Mouse (Mus musculus) embryo, embryonic 11 days (tissue): ENCODE measurements at regions not wholly inside any gene's neighbourhood (a gene's known extent, or its start where the extent isn't known, plus 50 kb on each side); places are given as distances from the start of the nearest gene placed in this dataset.

Source experiments
- DNase-seq: peaks from one replicate; pipeline ENCODE4 v3.0.0-alpha.2; 2015

DNA sequence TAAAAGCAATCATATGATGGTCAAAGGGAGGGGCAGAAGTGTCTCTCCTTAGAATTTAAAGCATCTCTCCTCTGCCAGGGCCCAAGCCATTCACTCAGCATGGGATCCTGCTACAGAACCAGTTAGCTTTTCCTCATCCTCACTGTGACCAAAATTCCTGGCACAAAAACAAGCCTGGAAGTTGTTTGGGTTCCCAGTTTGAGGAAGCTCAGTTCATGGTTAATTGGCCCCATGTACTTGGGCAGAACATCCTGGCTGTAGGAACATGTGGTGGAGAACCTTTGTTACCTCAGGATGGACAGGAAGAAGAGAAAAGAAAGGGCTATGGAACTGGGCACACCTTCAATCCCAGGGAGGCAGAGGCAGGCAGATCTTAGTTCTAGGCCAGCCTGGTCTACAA is 52.4 kb upstream of the Mfge8 start:
- DNase-seq = no peak

- DNase-seq = no peak
These were observed 53.5 kb upstream of the Mfge8 start for GRCm38 (mm10) chr7:79202336-79202735.

- DNase-seq = no peak
These were observed 54.6 kb upstream of the Mfge8 start for GRCm38 (mm10) chr7:79203481-79203880.

DNA sequence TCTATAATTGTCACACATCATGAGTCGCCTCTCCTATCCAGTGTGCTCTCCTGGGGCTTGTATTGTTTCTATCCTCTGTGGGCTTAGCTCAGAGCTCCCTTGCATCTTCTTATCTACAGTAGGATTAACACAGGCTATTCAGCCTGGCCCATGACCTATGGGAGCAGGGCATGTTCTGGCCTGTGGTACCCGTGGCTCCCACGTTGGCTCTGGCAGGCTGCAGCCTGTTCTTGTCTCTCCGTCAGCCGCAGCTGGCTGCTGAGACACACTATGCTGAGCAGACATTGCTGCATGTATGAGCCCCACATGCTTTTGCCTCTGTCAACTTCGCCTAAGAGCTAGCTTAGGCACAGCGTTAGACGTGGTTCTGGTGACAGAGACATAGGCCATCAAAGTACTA is 58.3 kb upstream of the Mfge8 start:
- DNase-seq = peak; percentile 19

DNA sequence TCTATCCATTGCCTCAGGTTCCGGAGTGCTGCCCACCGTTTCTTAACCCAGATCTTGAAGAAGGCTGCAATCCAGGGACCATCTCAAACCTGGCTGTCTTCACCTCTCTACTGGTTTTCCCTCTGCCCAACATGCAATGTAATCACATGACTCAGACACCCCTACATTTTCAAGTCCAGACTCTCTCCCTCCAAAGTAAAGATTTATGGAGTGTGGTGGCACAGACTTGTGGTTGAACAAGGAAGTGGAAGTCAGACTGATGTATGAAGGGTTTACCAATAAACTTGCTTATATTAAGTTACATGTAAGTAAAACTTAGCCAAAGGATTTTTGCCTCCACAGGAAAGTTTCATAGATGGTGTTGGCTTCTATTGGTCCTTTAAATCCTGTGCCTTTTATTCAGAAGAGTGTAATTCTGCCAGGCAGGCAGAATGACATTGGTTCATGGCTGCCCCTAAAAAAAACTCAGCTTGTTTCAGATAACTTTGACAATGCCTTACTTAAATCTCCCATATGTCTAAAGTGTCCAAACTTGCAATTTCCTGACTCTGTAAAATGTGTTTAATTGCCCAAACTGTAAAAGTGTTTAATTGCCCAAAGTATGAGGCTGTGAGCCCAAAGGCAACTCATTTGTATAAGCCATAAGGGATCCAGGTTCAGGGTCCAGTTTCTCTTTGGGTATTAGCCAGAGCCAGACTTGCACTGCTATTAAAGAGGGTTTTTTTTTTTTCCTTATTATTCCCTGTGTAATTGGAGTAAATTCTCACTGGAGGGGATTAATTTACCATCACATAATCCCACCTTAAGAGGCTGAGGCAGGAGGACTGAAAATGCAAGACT is 61.7 kb upstream of the Mfge8 start:
- DNase-seq = no peak

GRCm38 (mm10) chr7:79211287-79211976 is 61.6 kb upstream of the Abhd2 start:
- peak; percentile 56 for DNase-seq

- no peak for DNase-seq
These were observed 60.8 kb upstream of the Abhd2 start for GRCm38 (mm10) chr7:79212231-79212630.

GRCm38 (mm10) chr7:79215001-79215400 is 58.0 kb upstream of the Abhd2 start:
- no peak for DNase-seq

DNA sequence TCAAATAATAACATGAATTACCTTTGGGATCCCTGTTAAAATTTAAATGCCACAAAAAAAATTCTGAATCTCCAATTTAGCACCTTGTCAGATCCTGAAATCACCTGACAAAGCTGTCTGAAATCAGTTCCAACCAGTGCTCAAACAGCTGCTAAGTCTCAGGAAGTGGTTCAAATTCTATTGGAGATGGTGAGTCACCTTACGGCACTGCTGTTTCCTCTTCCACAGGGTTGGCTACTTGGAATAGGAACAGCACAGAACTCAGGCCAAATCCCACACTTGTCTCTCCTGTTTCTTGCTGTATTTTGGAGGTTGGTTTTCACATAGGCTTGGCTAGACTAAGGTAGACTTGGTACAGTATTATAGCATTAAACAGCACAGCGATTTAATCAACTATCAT is 55.8 kb upstream of the Abhd2 start:
- DNase-seq = no peak

GRCm38 (mm10) chr7:79222626-79223335 is 50.2 kb upstream of the Abhd2 start:
- no peak for DNase-seq
